Mouse (Mus musculus) CH12.LX (cell line): ENCODE measurements at regions not wholly inside any gene's neighbourhood (a gene's known extent, or its start where the extent isn't known, plus 50 kb on each side); places are given as distances from the start of the nearest gene placed in this dataset.
A peak's percentile ranks its signal among the peaks of the same experiment; 100 is the strongest.

Experiments
- DNase-seq: peaks from one replicate; pipeline ENCODE4 v3.0.0-alpha.2; 2013; ENCODE audit errors: extremely low read depth
- H3K27ac ChIP-seq: 2 replicates; pipeline ENCODE4 v1.5.1; 2012; ENCODE audit warnings: low read depth, mild to moderate bottlenecking, control low read depth, moderate library complexity; ENCODE audit not compliant: insufficient read depth
- H3K27me3 ChIP-seq: replicated peaks from 2 replicates; pipeline ENCODE3; 2012; ENCODE audit warnings: inconsistent platforms
- H3K36me3 ChIP-seq, 2 experiments: replicated peaks in 1 of 2; 2 replicates each; pipeline versions ENCODE3 to v1.6.1; 2012; ENCODE audit warnings: inconsistent platforms in 1 of 2, low read length in 1 of 2, mild to moderate bottlenecking in 1 of 2, mixed read lengths in 1 of 2, moderate library complexity in 1 of 2; ENCODE audit not compliant: control insufficient read depth in 1 of 2, insufficient read depth in 1 of 2
- H3K4me1 ChIP-seq, 2 experiments: 2 replicates each; pipeline ENCODE4 v1.6.1; 2012; ENCODE audit warnings: inconsistent platforms in 1 of 2, moderate library complexity in 1 of 2; ENCODE audit not compliant: insufficient read depth in 2 of 2, control insufficient read depth in 1 of 2
- H3K4me2 ChIP-seq: 2 replicates; pipeline ENCODE4 v1.6.1; 2012; ENCODE audit warnings: low read depth, mild to moderate bottlenecking, control low read depth; ENCODE audit not compliant: poor library complexity, insufficient read depth, severe bottlenecking
- H3K4me3 ChIP-seq, 3 experiments: fragments of 150-350 bp in 1 of 3; sonication (generic) in 1 of 3; replicated peaks in 1 of 3; 2 replicates each; pipeline versions ENCODE3 to v1.5.1; 2011 to 2012; ENCODE audit warnings: low read depth in 2 of 3, low read length in 2 of 3, mild to moderate bottlenecking in 2 of 3, moderate library complexity in 2 of 3, control low read depth in 1 of 3, improper control_type of control experiment in 1 of 3, inconsistent platforms in 1 of 3, mixed read lengths in 1 of 3; ENCODE audit not compliant: poor library complexity in 1 of 3
- H3K79me2 ChIP-seq: replicated peaks from 2 replicates; pipeline ENCODE4 v1.6.1; 2012; ENCODE audit warnings: mild to moderate bottlenecking, moderate library complexity; ENCODE audit not compliant: control insufficient read depth, poor library complexity, insufficient read depth, severe bottlenecking; ENCODE audit errors: extremely low read depth
- H3K9ac ChIP-seq: 2 replicates; pipeline ENCODE4 v1.6.1; 2012; ENCODE audit warnings: low read depth, mild to moderate bottlenecking, control low read depth, moderate library complexity; ENCODE audit not compliant: insufficient read depth
- H3K9me3 ChIP-seq: replicated peaks from 2 replicates; pipeline ENCODE3; 2012; ENCODE audit warnings: low read length, inconsistent platforms, mixed read lengths
- BHLHE40 ChIP-seq: IDR thresholded peaks from 2 replicates; pipeline ENCODE4 v1.6.1; 2011; ENCODE audit warnings: mild to moderate bottlenecking, low read depth, low read length, improper control_type of control experiment
- CHD1 ChIP-seq: IDR thresholded peaks from 2 replicates; pipeline ENCODE4 v1.6.1; 2012; ENCODE audit warnings: low read depth, low read length, improper control_type of control experiment, inconsistent platforms
- CTCF ChIP-seq, 2 experiments: IDR thresholded peaks in 1 of 2; conservative IDR thresholded peaks in 1 of 2; 2 replicates each; pipeline ENCODE4 v1.5.1; 2011 to 2012; ENCODE audit warnings: low read depth in 2 of 2, low read length in 2 of 2, improper control_type of control experiment in 1 of 2, inconsistent platforms in 1 of 2, mild to moderate bottlenecking in 1 of 2, moderate library complexity in 1 of 2
- E2F4 ChIP-seq: IDR thresholded peaks from 2 replicates; pipeline ENCODE4 v1.6.1; 2011; ENCODE audit warnings: low read depth, low read length, improper control_type of control experiment; ENCODE audit not compliant: insufficient replicate concordance
- ETS1 ChIP-seq: conservative IDR thresholded peaks from 2 replicates; pipeline ENCODE4 v1.6.1; 2012; ENCODE audit warnings: low read depth, mild to moderate bottlenecking, inconsistent platforms, low read length, improper control_type of control experiment, moderate library complexity
- JUN ChIP-seq: IDR thresholded peaks from 2 replicates; pipeline ENCODE4 v1.6.1; 2011; ENCODE audit warnings: low read depth, mild to moderate bottlenecking, low read length, improper control_type of control experiment, moderate library complexity; ENCODE audit not compliant: insufficient read depth
- KAT2A ChIP-seq: IDR thresholded peaks from 2 replicates; pipeline ENCODE4 v1.6.1; 2012; ENCODE audit warnings: low read length, improper control_type of control experiment, inconsistent platforms; ENCODE audit not compliant: insufficient replicate concordance
- MAFK ChIP-seq: IDR thresholded peaks from 2 replicates; pipeline ENCODE4 v1.6.1; 2011; ENCODE audit warnings: low read length, improper control_type of control experiment; ENCODE audit not compliant: insufficient replicate concordance
- MAZ ChIP-seq: IDR thresholded peaks from 2 replicates; pipeline ENCODE4 v1.6.1; 2012; ENCODE audit warnings: low read depth, mild to moderate bottlenecking, inconsistent platforms, low read length, improper control_type of control experiment, moderate library complexity
- MYC ChIP-seq: IDR thresholded peaks from 2 replicates; pipeline ENCODE4 v1.6.1; 2011; ENCODE audit warnings: low read depth, mild to moderate bottlenecking, improper control_type of control experiment, low read length
- NELFE ChIP-seq: IDR thresholded peaks from 2 replicates; pipeline ENCODE4 v1.6.1; 2011; ENCODE audit warnings: low read depth, low read length, improper control_type of control experiment
- ZNF384 ChIP-seq: IDR thresholded peaks from 2 replicates; pipeline ENCODE4 v1.6.1; 2012; ENCODE audit warnings: low read depth, low read length, improper control_type of control experiment, inconsistent platforms
- dilution Hi-C: fragments of 300-500 bp; cut with MboI; formaldehyde crosslinking; loops from 2 replicates; pipeline ENCODE4 v1.14.3; 2020; ENCODE audit warnings: low sequenced_read_pairs; ENCODE audit not compliant: extremely low pct_unique_long_range_greater_than_20kb, extremely low pct_ligation_motif_present
- in situ Hi-C: fragments of 300-500 bp; cut with MboI; formaldehyde crosslinking; loops from 3 replicates; pipeline ENCODE4 v1.14.3; 2019; ENCODE audit warnings: low sequenced_read_pairs, low pct_ligation_motif_present, low pct_unique_long_range_greater_than_20kb, mixed read lengths

- no peak overlapping the region for H3K9ac ChIP-seq
- no peak for TF ChIP-seq CHD1
- no peak overlapping the region for H3K4me2 ChIP-seq
- H3K4me1 ChIP-seq: peaks cover 2 to 16% of the 10 kb centered on the region in 2 experiments; a peak in 2 of 4 replicates
- no peaks in the 10 kb centered on the region for H3K9me3 ChIP-seq
- H3K27ac ChIP-seq: no peak overlapping the region
- dilution Hi-C loops (no loop called here), in situ Hi-C loops (no loop called here)
- DNase-seq: no peak
- no peaks in the 10 kb centered on the region for H3K36me3 ChIP-seq
- H3K27me3 ChIP-seq: no peaks in the 10 kb centered on the region
- H3K4me3 ChIP-seq: no peak overlapping the region
- H3K79me2 ChIP-seq: no peaks in the 10 kb centered on the region
These were observed 79.6 kb downstream of the Zfp36l2 start for GRCm38 (mm10) chr17:84107946-84108686.

- no peaks in the 10 kb centered on the region for H3K27me3 ChIP-seq
- H3K4me2 ChIP-seq: no peak overlapping the region
- no peaks in the 10 kb centered on the region for H3K36me3 ChIP-seq
- H3K27ac ChIP-seq: no peak overlapping the region
- TF ChIP-seq ETS1 (peak; percentile 28; the same call in 1 of the 2 replicates), CTCF (conservative IDR thresholded peaks at IDR 0.05 in 1 of 2, IDR thresholded peaks at IDR 0.05 in 1 of 2; ENCODE audit: low read depth in 2 of 2, low read length in 2 of 2) (no peak), BHLHE40 (peak; percentile 70)
- H3K79me2 ChIP-seq: no peaks in the 10 kb centered on the region
- no peak for DNase-seq
- H3K4me1 ChIP-seq: peaks cover 2 to 14% of the 10 kb centered on the region in 2 experiments; a peak in 2 of 4 replicates
- no peak overlapping the region for H3K9ac ChIP-seq
- no peaks in the 10 kb centered on the region for H3K9me3 ChIP-seq
- dilution Hi-C loops (no loop called here), in situ Hi-C loops (no loop called here)
- no peak overlapping the region for H3K4me3 ChIP-seq
These were observed 80.2 kb downstream of the Zfp36l2 start for GRCm38 (mm10) chr17:84107497-84107896.

- Histone ChIP-seq H3K4me1 (peaks cover 0 to 25% of the 10 kb centered on the region in 2 experiments; a peak in 2 of 4 replicates), H3K4me2 (no peak overlapping the region), H3K27me3 (no peaks in the 10 kb centered on the region), H3K9ac (no peak overlapping the region), H3K36me3 (no peaks in the 10 kb centered on the region), H3K4me3 (no peak overlapping the region)
- TF ChIP-seq KAT2A (no peak), BHLHE40 (no peak), E2F4 (no peak), MAFK (no peak), ZNF384 (no peak), NELFE (no peak), MAZ (no peak), MYC (no peak), JUN (no peak)
- TF ChIP-seq, all 38 proteins: peak for 0
- in situ Hi-C loops: no loop called here
- no peaks in the 10 kb centered on the region for H3K79me2 ChIP-seq
- dilution Hi-C loops: no loop called here
- no peaks in the 10 kb centered on the region for H3K9me3 ChIP-seq
- DNase-seq: no peak
- no peak overlapping the region for H3K27ac ChIP-seq
These were observed 83.5 kb downstream of the Zfp36l2 start for GRCm38 (mm10) chr17:84104242-84104641.
